ENCODE assay signal across 8 mouse cellular contexts in genomic region chr13:101914691-101915541, GRCm38 (mm10).
DNase-seq lines count a peak whose midpoint lies in the region; ATAC-seq and TF ChIP-seq lines count a peak whose summit lies in the region.

No protein-coding gene starts in this region.

- DNase-seq in midbrain, postnatal 0 days (ENCODE audit: low spot score), result peak; percentile 66
- peak; percentile 78 to 79 for DNase-seq in right cerebral cortex, postnatal 10 days (ENCODE audit: low spot score in 2 of 2)
- DNase-seq in urinary bladder, postnatal 25 days (ENCODE audit: low spot score), result no peak

- no peak overlapping the region for H3K9ac ChIP-seq in forebrain, embryonic 13.5 days
- no peak overlapping the region for H3K9ac ChIP-seq in forebrain, embryonic 12.5 days
- no peak overlapping the region for H3K9ac ChIP-seq in midbrain, postnatal 0 days (replicated peaks; ENCODE audit: low read length, poor library complexity, severe bottlenecking)
- H3K9ac ChIP-seq in midbrain, embryonic 13.5 days (replicated peaks), result no peak overlapping the region
- H3K9ac ChIP-seq in intestine, embryonic 16.5 days (ENCODE audit: low read depth, low read length), result no peak overlapping the region

- H3K9me3 ChIP-seq in forebrain, embryonic 13.5 days (replicated peaks), result no peaks in the 10 kb centered on the region
- no peaks in the 10 kb centered on the region for H3K9me3 ChIP-seq in forebrain, embryonic 12.5 days
- H3K9me3 ChIP-seq in midbrain, postnatal 0 days (ENCODE audit: low read length), result no peaks in the 10 kb centered on the region
- no peaks in the 10 kb centered on the region for H3K9me3 ChIP-seq in midbrain, embryonic 13.5 days
- no peaks in the 10 kb centered on the region for H3K9me3 ChIP-seq in intestine, embryonic 16.5 days (ENCODE audit: control insufficient read depth, low read length)

- no peak overlapping the region for H3K27ac ChIP-seq in forebrain, embryonic 13.5 days
- H3K27ac ChIP-seq in forebrain, embryonic 12.5 days, result no peak overlapping the region
- no peak overlapping the region for H3K27ac ChIP-seq in midbrain, postnatal 0 days (ENCODE audit: low read depth, low read length)
- no peak overlapping the region for H3K27ac ChIP-seq in midbrain, embryonic 13.5 days
- H3K27ac ChIP-seq in intestine, embryonic 16.5 days (ENCODE audit: low read length), result peak overlapping the region; percentile 60; the same call in 1 of the 2 replicates

- WGBS in forebrain, embryonic 13.5 days, result 54% methylated on average over 5 of the region's 5 CpGs
- 65% methylated on average over 5 of the region's 5 CpGs for WGBS in forebrain, embryonic 12.5 days
- 46% methylated on average over 5 of the region's 5 CpGs for WGBS in midbrain, postnatal 0 days
- 63% methylated on average over 5 of the region's 5 CpGs for WGBS in midbrain, embryonic 13.5 days
- 22% methylated on average over 5 of the region's 5 CpGs for WGBS in intestine, embryonic 16.5 days

- no peak overlapping the region for H3K4me2 ChIP-seq in forebrain, embryonic 13.5 days
- no peak overlapping the region for H3K4me2 ChIP-seq in forebrain, embryonic 12.5 days
- H3K4me2 ChIP-seq in midbrain, postnatal 0 days (ENCODE audit: low read depth, low read length, poor library complexity, severe bottlenecking), result no peak overlapping the region
- no peak overlapping the region for H3K4me2 ChIP-seq in midbrain, embryonic 13.5 days (replicated peaks)
- no peak overlapping the region for H3K4me2 ChIP-seq in intestine, embryonic 16.5 days (ENCODE audit: low read depth, low read length)

- no peak overlapping the region for H3K4me3 ChIP-seq in forebrain, embryonic 13.5 days
- H3K4me3 ChIP-seq in forebrain, embryonic 12.5 days (replicated peaks), result no peak overlapping the region
- H3K4me3 ChIP-seq in midbrain, postnatal 0 days (ENCODE audit: low read depth, low read length), result no peak overlapping the region
- no peak overlapping the region for H3K4me3 ChIP-seq in midbrain, embryonic 13.5 days (replicated peaks)
- no peak overlapping the region for H3K4me3 ChIP-seq in intestine, embryonic 16.5 days (ENCODE audit: low read length)

- H3K27me3 ChIP-seq in forebrain, embryonic 13.5 days, result no peaks in the 10 kb centered on the region
- H3K27me3 ChIP-seq in forebrain, embryonic 12.5 days, result no peaks in the 10 kb centered on the region
- no peaks in the 10 kb centered on the region for H3K27me3 ChIP-seq in midbrain, postnatal 0 days (ENCODE audit: insufficient read depth, low read length)
- H3K27me3 ChIP-seq in midbrain, embryonic 13.5 days, result no peaks in the 10 kb centered on the region
- H3K27me3 ChIP-seq in intestine, embryonic 16.5 days (replicated peaks; ENCODE audit: control insufficient read depth, insufficient read depth, low read length), result no peaks in the 10 kb centered on the region

- no peaks in the 10 kb centered on the region for H3K36me3 ChIP-seq in forebrain, embryonic 13.5 days (ENCODE audit: poor library complexity, severe bottlenecking)
- no peaks in the 10 kb centered on the region for H3K36me3 ChIP-seq in forebrain, embryonic 12.5 days (replicated peaks)
- no peaks in the 10 kb centered on the region for H3K36me3 ChIP-seq in midbrain, postnatal 0 days (ENCODE audit: insufficient read depth, low read length)
- H3K36me3 ChIP-seq in midbrain, embryonic 13.5 days, result no peaks in the 10 kb centered on the region
- no peaks in the 10 kb centered on the region for H3K36me3 ChIP-seq in intestine, embryonic 16.5 days (ENCODE audit: control insufficient read depth, insufficient read depth, low read length)

- no peak for TF ChIP-seq CTCF in midbrain, postnatal 0 days (IDR thresholded peaks at IDR 0.05)

- H3K4me1 ChIP-seq in forebrain, embryonic 13.5 days, result 0 out of 2 replicates have a peak, but pooled peaks cover 7% of the 10 kb centered on the region
- H3K4me1 ChIP-seq in forebrain, embryonic 12.5 days, result peaks cover 2% of the 10 kb centered on the region; the same call in 1 of the 2 replicates
- H3K4me1 ChIP-seq in midbrain, postnatal 0 days (ENCODE audit: insufficient read depth, low read length), result no peaks in the 10 kb centered on the region
- H3K4me1 ChIP-seq in midbrain, embryonic 13.5 days (replicated peaks), result no peaks in the 10 kb centered on the region
- H3K4me1 ChIP-seq in intestine, embryonic 16.5 days (ENCODE audit: control insufficient read depth, insufficient read depth, low read length), result peaks cover 21% of the 10 kb centered on the region

- peak; percentile 43; the same call in 1 of the 2 replicates for ATAC-seq in forebrain, embryonic 13.5 days
- ATAC-seq in forebrain, embryonic 12.5 days (ENCODE audit: low FRiP score), result no peak
- ATAC-seq in midbrain, postnatal 0 days (ENCODE audit: low FRiP score), result no peak
- no peak for ATAC-seq in midbrain, embryonic 13.5 days
- ATAC-seq in intestine, embryonic 16.5 days, result peak; percentile 83
- no peak for ATAC-seq in CD4-positive, CD25-positive, alpha-beta regulatory T cell, adult 4 months

Comparison
In these comparisons a context has a peak if more than half of its experiments do, and no peak if none do; other contexts are left out.
1. ATAC-seq: peak in forebrain, embryonic 13.5 days (single experiment) and intestine, embryonic 16.5 days (single experiment); none in forebrain, embryonic 12.5 days (single experiment), midbrain, postnatal 0 days (single experiment), midbrain, embryonic 13.5 days (single experiment) and CD4-positive, CD25-positive, alpha-beta regulatory T cell, adult 4 months (single experiment).